Mouse (Mus musculus) stomach, postnatal 0 days (tissue): ENCODE data around the gene Serpinb6a.

Source experiments
- CTCF ChIP-seq: IDR thresholded peaks from 2 replicates; pipeline ENCODE4 v1.5.1; 2016; ENCODE audit warnings: antibody characterized with exemption, low read depth, mild to moderate bottlenecking, moderate library complexity
- EP300 ChIP-seq: optimal IDR thresholded peaks from 2 replicates; pipeline ENCODE3; 2016; ENCODE audit warnings: antibody characterized with exemption

DNA sequence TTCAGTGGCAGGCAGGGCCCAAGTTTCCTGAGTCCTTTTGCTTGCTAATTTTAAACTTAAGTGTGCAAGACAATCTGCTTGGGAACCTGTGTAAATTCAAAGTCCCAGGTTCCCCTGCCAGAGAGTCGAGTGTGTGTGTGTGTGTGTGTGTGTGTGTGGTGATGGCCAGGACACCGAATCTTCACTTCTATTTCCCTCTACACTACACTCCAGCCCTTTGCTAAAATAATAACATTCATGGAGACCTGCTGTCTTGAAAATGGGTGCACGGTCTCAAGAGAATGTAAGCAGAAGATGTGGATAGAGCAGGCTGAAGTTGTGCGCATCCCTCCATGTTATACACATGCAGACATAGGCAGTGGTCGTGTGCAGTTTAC lies 35.5 kb upstream of the Serpinb6a start:
- TF ChIP-seq CTCF (no peak), EP300 (no peak)
